Mouse (Mus musculus): ENCODE data around the gene Mllt10. TPM values are rescaled to one million over a fixed set of nuclear protein-coding genes. Genes with fewer than 3 reads are reported as not detected.

Mllt10 gene
- polyA plus RNA-seq, 1 experiment from 2014 or later: 40.8 TPM

- H3K4me2 ChIP-seq (ENCODE audit: low read depth, low read length): no peak overlapping the region
- no peaks in the 10 kb centered on the region for H3K27me3 ChIP-seq (ENCODE audit: control insufficient read depth, insufficient read depth, low read length)
- no peak overlapping the region for H3K9ac ChIP-seq (replicated peaks; ENCODE audit: low read length)
- WGBS: 83% methylated on average over 13 of the region's 13 CpGs
- peaks cover 4% of the 10 kb centered on the region for H3K36me3 ChIP-seq (replicated peaks; ENCODE audit: control insufficient read depth, insufficient read depth, low read depth, low read length)
- DNase-seq (ENCODE audit: low spot score) (no peak), ATAC-seq (replicated peaks; ENCODE audit: insufficient number of reproducible peaks, low FRiP score, low TSS enrichment, low read depth) (no peak)
- H3K4me1 ChIP-seq (ENCODE audit: control insufficient read depth, insufficient read depth, low read length): no peaks in the 10 kb centered on the region
- no peak overlapping the region for H3K27ac ChIP-seq (replicated peaks; ENCODE audit: low read depth, low read length)
- H3K9me3 ChIP-seq (replicated peaks; ENCODE audit: control insufficient read depth, low read length): no peaks in the 10 kb centered on the region
- H3K4me3 ChIP-seq (ENCODE audit: low read depth, low read length): no peak overlapping the region
These were observed 164.5 kb downstream of the Mllt10 start for GRCm38 (mm10) chr2:18219569-18219968.

- no peaks in the 10 kb centered on the region for H3K27me3 ChIP-seq (ENCODE audit: control insufficient read depth, insufficient read depth, low read length)
- no peaks in the 10 kb centered on the region for H3K4me1 ChIP-seq (ENCODE audit: control insufficient read depth, insufficient read depth, low read length)
- no peak for ATAC-seq (replicated peaks; ENCODE audit: insufficient number of reproducible peaks, low FRiP score, low TSS enrichment, low read depth)
- H3K36me3 ChIP-seq (replicated peaks; ENCODE audit: control insufficient read depth, insufficient read depth, low read depth, low read length): no peaks in the 10 kb centered on the region
- no peak overlapping the region for H3K4me3 ChIP-seq (ENCODE audit: low read depth, low read length)
- 25% methylated on average over 8 of the region's 8 CpGs for WGBS
- no peak overlapping the region for H3K27ac ChIP-seq (replicated peaks; ENCODE audit: low read depth, low read length)
- H3K9ac ChIP-seq (replicated peaks; ENCODE audit: low read length): no peak overlapping the region
- peak; percentile 56 for DNase-seq (ENCODE audit: low spot score)
- no peak overlapping the region for H3K4me2 ChIP-seq (ENCODE audit: low read depth, low read length)
- H3K9me3 ChIP-seq (replicated peaks; ENCODE audit: control insufficient read depth, low read length): no peaks in the 10 kb centered on the region
These were observed 173.5 kb downstream of the Mllt10 start for GRCm38 (mm10) chr2:18228486-18229062.

- H3K9ac ChIP-seq (replicated peaks; ENCODE audit: low read length): no peak overlapping the region
- no peaks in the 10 kb centered on the region for H3K27me3 ChIP-seq (ENCODE audit: control insufficient read depth, insufficient read depth, low read length)
- no peak overlapping the region for H3K27ac ChIP-seq (replicated peaks; ENCODE audit: low read depth, low read length)
- no peak overlapping the region for H3K4me2 ChIP-seq (ENCODE audit: low read depth, low read length)
- H3K36me3 ChIP-seq (replicated peaks; ENCODE audit: control insufficient read depth, insufficient read depth, low read depth, low read length): no peaks in the 10 kb centered on the region
- no peak overlapping the region for H3K4me3 ChIP-seq (ENCODE audit: low read depth, low read length)
- WGBS: 0% methylated on average over 2 of the region's 2 CpGs
- no peak for ATAC-seq (replicated peaks; ENCODE audit: insufficient number of reproducible peaks, low FRiP score, low TSS enrichment, low read depth)
- DNase-seq (ENCODE audit: low spot score): peak; percentile 43
- no peaks in the 10 kb centered on the region for H3K9me3 ChIP-seq (replicated peaks; ENCODE audit: control insufficient read depth, low read length)
- H3K4me1 ChIP-seq (ENCODE audit: control insufficient read depth, insufficient read depth, low read length): no peaks in the 10 kb centered on the region
These were observed 174.2 kb downstream of the Mllt10 start for GRCm38 (mm10) chr2:18229279-18229678.

DNA sequence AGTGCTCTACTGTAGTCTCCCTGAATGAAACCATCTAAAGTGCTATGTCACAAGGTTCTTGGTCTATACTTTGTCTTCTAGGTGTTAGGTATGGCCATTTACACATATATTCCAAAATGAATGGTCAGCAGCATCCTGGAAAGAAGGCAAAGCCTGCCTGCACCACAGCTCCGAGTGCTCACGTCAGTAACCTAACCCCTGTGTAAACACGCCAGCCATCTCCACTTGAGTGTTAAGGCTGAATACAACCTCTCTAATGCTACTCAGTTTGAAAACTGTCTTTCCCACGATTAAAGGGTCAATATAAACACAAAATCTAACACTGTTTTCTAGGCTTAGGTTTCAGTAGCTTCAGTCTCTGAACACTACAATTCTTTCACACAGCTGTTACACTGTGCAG is 176.1 kb downstream of the Mllt10 start:
- no peaks in the 10 kb centered on the region for H3K36me3 ChIP-seq (replicated peaks; ENCODE audit: control insufficient read depth, insufficient read depth, low read depth, low read length)
- no peaks in the 10 kb centered on the region for H3K4me1 ChIP-seq (ENCODE audit: control insufficient read depth, insufficient read depth, low read length)
- DNase-seq (ENCODE audit: low spot score) (peak; percentile 49), ATAC-seq (replicated peaks; ENCODE audit: insufficient number of reproducible peaks, low FRiP score, low TSS enrichment, low read depth) (no peak)
- no peak overlapping the region for H3K9ac ChIP-seq (replicated peaks; ENCODE audit: low read length)
- no peaks in the 10 kb centered on the region for H3K27me3 ChIP-seq (ENCODE audit: control insufficient read depth, insufficient read depth, low read length)
- H3K27ac ChIP-seq (replicated peaks; ENCODE audit: low read depth, low read length): no peak overlapping the region
- H3K9me3 ChIP-seq (replicated peaks; ENCODE audit: control insufficient read depth, low read length): no peaks in the 10 kb centered on the region
- H3K4me2 ChIP-seq (ENCODE audit: low read depth, low read length): no peak overlapping the region
- H3K4me3 ChIP-seq (ENCODE audit: low read depth, low read length): no peak overlapping the region
- 17% methylated on average over 4 of the region's 4 CpGs for WGBS

DNA sequence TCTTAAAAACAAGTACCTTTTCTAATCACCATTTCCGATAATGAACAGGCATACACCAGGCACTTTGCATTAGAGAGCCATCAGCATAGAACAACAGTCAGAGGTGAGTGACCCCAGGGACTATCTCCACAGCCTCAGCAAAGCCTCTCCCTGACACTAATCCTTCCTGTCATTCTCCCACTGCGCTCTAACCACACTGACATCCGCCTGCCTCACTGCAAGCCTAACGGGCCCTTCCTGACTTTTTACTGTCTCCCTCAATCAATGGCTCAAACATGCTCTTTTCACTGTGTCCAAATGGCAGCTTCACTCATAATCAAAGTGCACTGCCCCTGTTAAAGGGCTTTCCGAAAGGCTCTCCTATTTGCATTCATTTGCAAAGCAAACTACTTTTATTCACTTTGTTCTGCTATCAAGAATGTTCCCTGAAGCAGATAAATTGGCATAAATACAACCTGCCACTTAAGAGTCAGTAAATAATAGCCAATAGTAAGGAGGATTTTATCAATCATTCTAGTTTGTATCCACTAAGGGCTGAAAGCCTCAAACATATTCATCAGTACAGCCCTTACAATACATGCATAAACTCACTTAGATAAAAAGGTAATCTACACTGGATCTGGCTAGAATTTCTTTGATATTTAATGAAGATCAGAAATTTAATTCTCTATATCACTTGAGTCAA is 178.0 kb downstream of the Mllt10 start:
- DNase-seq (ENCODE audit: low spot score) (no peak), ATAC-seq (replicated peaks; ENCODE audit: insufficient number of reproducible peaks, low FRiP score, low TSS enrichment, low read depth) (no peak; the same call in 1 of the 2 replicates)
- H3K27me3 ChIP-seq (ENCODE audit: control insufficient read depth, insufficient read depth, low read length): no peaks in the 10 kb centered on the region
- H3K4me1 ChIP-seq (ENCODE audit: control insufficient read depth, insufficient read depth, low read length): no peaks in the 10 kb centered on the region
- no peaks in the 10 kb centered on the region for H3K36me3 ChIP-seq (replicated peaks; ENCODE audit: control insufficient read depth, insufficient read depth, low read depth, low read length)
- 9% methylated on average over 5 of the region's 5 CpGs for WGBS
- no peak overlapping the region for H3K27ac ChIP-seq (replicated peaks; ENCODE audit: low read depth, low read length)
- H3K9ac ChIP-seq (replicated peaks; ENCODE audit: low read length): no peak overlapping the region
- H3K9me3 ChIP-seq (replicated peaks; ENCODE audit: control insufficient read depth, low read length): no peaks in the 10 kb centered on the region
- no peak overlapping the region for H3K4me3 ChIP-seq (ENCODE audit: low read depth, low read length)
- no peak overlapping the region for H3K4me2 ChIP-seq (ENCODE audit: low read depth, low read length)

GRCm38 (mm10) chr2:18235524-18235923 is 180.5 kb downstream of the Mllt10 start:
- no peak overlapping the region for H3K9ac ChIP-seq (replicated peaks; ENCODE audit: low read length)
- H3K4me3 ChIP-seq (ENCODE audit: low read depth, low read length): no peak overlapping the region
- H3K9me3 ChIP-seq (replicated peaks; ENCODE audit: control insufficient read depth, low read length): no peaks in the 10 kb centered on the region
- no peaks in the 10 kb centered on the region for H3K36me3 ChIP-seq (replicated peaks; ENCODE audit: control insufficient read depth, insufficient read depth, low read depth, low read length)
- WGBS: 88% methylated on average over 5 of the region's 5 CpGs
- no peak overlapping the region for H3K4me2 ChIP-seq (ENCODE audit: low read depth, low read length)
- no peaks in the 10 kb centered on the region for H3K4me1 ChIP-seq (ENCODE audit: control insufficient read depth, insufficient read depth, low read length)
- ATAC-seq (replicated peaks; ENCODE audit: insufficient number of reproducible peaks, low FRiP score, low TSS enrichment, low read depth) (no peak), DNase-seq (ENCODE audit: low spot score) (no peak)
- H3K27me3 ChIP-seq (ENCODE audit: control insufficient read depth, insufficient read depth, low read length): no peaks in the 10 kb centered on the region
- H3K27ac ChIP-seq (replicated peaks; ENCODE audit: low read depth, low read length): no peak overlapping the region

GRCm38 (mm10) chr2:18249224-18249623 is 194.2 kb downstream of the Mllt10 start:
- Histone ChIP-seq H3K4me1 (ENCODE audit: control insufficient read depth, insufficient read depth, low read length) (no peaks in the 10 kb centered on the region), H3K4me3 (ENCODE audit: low read depth, low read length) (no peak overlapping the region), H3K9me3 (replicated peaks; ENCODE audit: control insufficient read depth, low read length) (no peaks in the 10 kb centered on the region), H3K27ac (replicated peaks; ENCODE audit: low read depth, low read length) (no peak overlapping the region), H3K9ac (replicated peaks; ENCODE audit: low read length) (no peak overlapping the region), H3K36me3 (replicated peaks; ENCODE audit: control insufficient read depth, insufficient read depth, low read depth, low read length) (no peaks in the 10 kb centered on the region; the same call in 1 of the 2 replicates), H3K4me2 (ENCODE audit: low read depth, low read length) (no peak overlapping the region), H3K27me3 (ENCODE audit: control insufficient read depth, insufficient read depth, low read length) (no peaks in the 10 kb centered on the region)
- 91% methylated on average over 3 of the region's 3 CpGs for WGBS
- DNase-seq (ENCODE audit: low spot score): no peak
- ATAC-seq (replicated peaks; ENCODE audit: insufficient number of reproducible peaks, low FRiP score, low TSS enrichment, low read depth): no peak
